Mouse (Mus musculus): Measurements from ENCODE around the gene Col6a4.

The Col6a4 gene

DNA sequence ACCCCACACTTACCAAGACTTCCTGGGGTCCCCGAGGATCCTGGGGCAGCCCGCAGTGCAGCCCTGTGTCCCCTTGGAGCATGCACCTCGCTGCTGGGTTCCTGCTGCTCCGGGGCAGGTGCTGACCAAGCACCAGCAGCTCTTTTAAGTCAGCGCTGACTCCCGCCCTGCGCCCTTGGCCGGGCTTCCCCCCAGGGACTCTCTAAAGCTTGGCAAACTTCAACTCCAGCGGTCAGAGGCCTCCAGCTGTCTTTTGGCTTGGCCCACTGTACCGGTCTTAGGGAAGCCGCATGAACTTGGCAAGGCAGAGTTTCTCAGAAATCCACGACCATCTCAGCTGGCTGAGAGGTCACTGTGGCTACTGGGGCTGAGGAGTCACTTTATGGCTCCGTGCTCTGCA is 136.1 kb downstream of the Col6a4 start, which contains the start of gene Col6a5:
TSS of gene Col6a5 (minus strand) at position 111 of the 400 bp plus-strand sequence.
- DNase-seq (ENCODE audit: low spot score in 2 of 2), result no peak

DNA sequence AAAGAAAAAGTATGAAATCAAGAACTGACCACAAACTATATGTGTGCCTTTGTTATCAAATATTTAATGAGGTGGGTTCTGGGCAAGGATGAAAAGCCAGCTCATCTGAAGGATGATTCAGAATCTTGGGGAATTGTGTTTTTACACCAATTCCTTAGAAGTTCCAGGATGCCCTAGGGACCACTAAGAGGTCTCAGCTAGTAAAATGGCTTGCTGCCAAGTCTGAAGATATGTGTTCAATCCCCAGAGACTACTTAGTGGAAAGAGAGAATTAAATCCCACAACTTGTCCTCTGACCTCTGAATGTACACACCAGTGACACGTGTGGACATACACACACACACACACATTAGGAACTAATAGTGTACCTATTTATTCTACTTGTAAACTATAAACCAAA is 137.5 kb downstream of the Col6a4 start:
- DNase-seq (ENCODE audit: low spot score in 2 of 2), result no peak

GRCm38 (mm10) chr9:105949755-105950154 is 146.8 kb downstream of the Col6a4 start:
- DNase-seq (ENCODE audit: low spot score in 2 of 2), result no peak

DNA sequence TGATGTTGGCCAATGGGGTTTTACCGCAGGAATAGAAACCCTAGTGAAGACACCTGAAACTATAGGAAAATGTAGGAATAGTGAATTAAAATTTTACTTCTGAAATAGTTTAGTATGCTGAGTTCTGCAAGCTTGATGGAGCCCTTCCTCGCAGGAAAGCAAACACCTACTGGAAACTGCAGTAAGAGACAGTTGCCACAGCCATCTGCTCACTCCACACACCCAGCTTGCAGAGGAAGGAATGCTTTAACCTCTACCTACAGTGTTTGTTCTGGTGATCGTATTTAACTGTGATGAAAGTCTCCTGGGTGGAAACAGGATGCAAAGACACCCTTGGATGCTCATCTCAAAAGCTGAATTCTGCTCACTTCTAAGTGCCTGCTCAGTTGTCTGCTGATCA is 149.0 kb downstream of the Col6a4 start:
- DNase-seq (ENCODE audit: low spot score in 2 of 2), result no peak

Data from spleen, postnatal 10 days (tissue).